26 mouse cellular contexts compared by ENCODE assay signal in the genomic region with DNA sequence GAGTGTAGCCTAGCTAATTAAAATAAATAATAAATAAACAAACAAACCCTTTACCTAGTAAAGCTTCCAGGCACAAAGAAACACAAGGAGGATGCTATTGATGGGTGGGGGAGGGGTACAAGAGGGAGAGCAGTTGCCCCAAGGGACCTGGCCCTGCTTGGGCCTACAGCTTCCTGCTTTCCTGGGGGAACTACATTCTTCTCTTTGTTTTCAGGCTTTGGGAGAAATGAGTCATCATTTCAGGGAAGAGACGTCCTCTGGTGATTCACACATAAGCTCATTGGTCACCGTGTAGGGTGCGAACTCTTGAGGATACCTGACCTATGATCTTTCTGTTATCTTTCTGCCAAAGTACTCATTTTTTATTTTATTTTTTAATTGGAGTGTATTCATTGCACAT. TPM values are rescaled to one million over a fixed set of nuclear protein-coding genes. Genes with fewer than 3 reads are reported as not detected.
DNase-seq lines count a peak whose midpoint lies in the region; ATAC-seq and TF ChIP-seq lines count a peak whose summit lies in the region.
"Had no signal": no experiment of that assay in that cellular context is flagged by ENCODE, and none has a peak within 500 bp of the region (broad histone marks: within the 10 kb centered on the region; RNA-seq: fewer than 3 reads in every experiment).

No protein-coding gene starts in this region.

- peaks cover 4% of the 10 kb centered on the region; the same call in 1 of the 2 replicates for H3K4me1 ChIP-seq in lung, postnatal 0 days (ENCODE audit: insufficient read depth, low read depth, low read length)
- 0 out of 2 replicates have a peak, but pooled peaks cover 3% of the 10 kb centered on the region for H3K4me1 ChIP-seq in stomach, postnatal 0 days (replicated peaks; ENCODE audit: control insufficient read depth, insufficient read depth)

- H3K4me3 ChIP-seq in lung, postnatal 0 days (ENCODE audit: low read depth, low read length): no peak overlapping the region
- no peak overlapping the region for H3K4me3 ChIP-seq in stomach, postnatal 0 days (ENCODE audit: low read depth, low read length)
- H3K4me3 ChIP-seq: embryonic facial prominence, embryonic 13.5 days; heart, embryonic 15.5 days; stomach, embryonic 15.5 days had no signal

- DNase-seq in adrenal gland, adult 2 months: peak; percentile 10
- DNase-seq in adrenal gland, adult 8-10 months: no peak
- DNase-seq in lung, postnatal 0 days (ENCODE audit: low spot score): peak; percentile 18
- no peak for DNase-seq in lung, postnatal 10 days
- peak; percentile 79 for DNase-seq in NIH3T3 (ENCODE audit: low read depth)
- no peak for DNase-seq in stomach, postnatal 0 days (ENCODE audit: low spot score)
- no peak for DNase-seq in left cerebral cortex, postnatal 10 days (ENCODE audit: extremely low spot score in 1 of 2, low spot score in 2 of 2)
- no peak for DNase-seq in yolk sac, embryonic 10.5 days (ENCODE audit: low spot score)
- DNase-seq: B cell, adult 2 months; cerebellum, postnatal 10 days; kidney, adult 8-10 months; kidney, postnatal 4 days; lung, adult 18-20 months; lung, postnatal 36 days; right cerebral cortex, postnatal 25 days; thymus, postnatal 14 days had no signal

- H3K27me3 ChIP-seq in lung, postnatal 0 days (replicated peaks; ENCODE audit: insufficient read depth, low read length): no peaks in the 10 kb centered on the region
- no peaks in the 10 kb centered on the region for H3K27me3 ChIP-seq in stomach, postnatal 0 days (ENCODE audit: control insufficient read depth, insufficient read depth, low read length)
- H3K27me3 ChIP-seq: heart, embryonic 15.5 days; stomach, embryonic 15.5 days had no signal

- no peaks in the 10 kb centered on the region for H3K9me3 ChIP-seq in lung, postnatal 0 days (ENCODE audit: low read length)
- no peaks in the 10 kb centered on the region for H3K9me3 ChIP-seq in stomach, postnatal 0 days (ENCODE audit: control insufficient read depth, low read length)
- H3K9me3 ChIP-seq: embryonic facial prominence, embryonic 13.5 days; heart, embryonic 15.5 days; stomach, embryonic 15.5 days had no signal

- H3K36me3 ChIP-seq in lung, postnatal 0 days (ENCODE audit: insufficient read depth, low read length): no peaks in the 10 kb centered on the region
- no peaks in the 10 kb centered on the region for H3K36me3 ChIP-seq in stomach, postnatal 0 days (ENCODE audit: control insufficient read depth, insufficient read depth, low read length)
- H3K36me3 ChIP-seq: embryonic facial prominence, embryonic 13.5 days; heart, embryonic 15.5 days; stomach, embryonic 15.5 days had no signal

- intact Hi-C loops in left cerebral cortex, postnatal 10 days (cut with DNase I): no loop called here

- no peak for TF ChIP-seq EP300 in lung, postnatal 0 days (IDR thresholded peaks at IDR 0.05)
- peak; percentile 30 for TF ChIP-seq EP300 in stomach, postnatal 0 days (optimal IDR thresholded peaks at IDR 0.05)

- no peak overlapping the region for H3K4me2 ChIP-seq in lung, postnatal 0 days (replicated peaks; ENCODE audit: low read depth, low read length)
- H3K4me2 ChIP-seq in stomach, postnatal 0 days (replicated peaks; ENCODE audit: low read depth): no peak overlapping the region
- H3K4me2 ChIP-seq: embryonic facial prominence, embryonic 13.5 days; heart, embryonic 15.5 days; liver, embryonic 11.5 days; stomach, embryonic 15.5 days had no signal

- TF ChIP-seq CTCF in lung, postnatal 0 days (IDR thresholded peaks at IDR 0.05): no peak
- no peak for TF ChIP-seq CTCF in stomach, postnatal 0 days (IDR thresholded peaks at IDR 0.05; ENCODE audit: low read depth)

- 54% methylated on average over 3 of the region's 3 CpGs for WGBS in lung, postnatal 0 days
- WGBS in stomach, postnatal 0 days: 39% methylated on average over 3 of the region's 3 CpGs

- no peak overlapping the region for H3K27ac ChIP-seq in lung, postnatal 0 days (ENCODE audit: low read length)
- no peak overlapping the region for H3K27ac ChIP-seq in stomach, postnatal 0 days (replicated peaks)
- H3K27ac ChIP-seq: embryonic facial prominence, embryonic 13.5 days; heart, embryonic 15.5 days; stomach, embryonic 15.5 days had no signal

- no peak for ATAC-seq in lung, postnatal 0 days
- peak; percentile 60 for ATAC-seq in stomach, postnatal 0 days (ENCODE audit: low FRiP score, low TSS enrichment)

- H3K9ac ChIP-seq in lung, postnatal 0 days (replicated peaks; ENCODE audit: low read depth): no peak overlapping the region
- H3K9ac ChIP-seq in stomach, postnatal 0 days (ENCODE audit: low read length): no peak overlapping the region
- H3K9ac ChIP-seq: embryonic facial prominence, embryonic 13.5 days; heart, embryonic 15.5 days; stomach, embryonic 15.5 days had no signal

RNA-seq across cellular contexts. Expression of gene Arntl2, which starts 2.3 kb away (rescaled TPM):
- 1 to 10 TPM; 1.6 TPM for total RNA-seq in adrenal gland, adult 2 months (2021)
- 6.1 and 8.9 TPM in 2 replicates for polyA plus RNA-seq in adrenal gland, adult 2 months (2012; rRNA removed)
- 1 to 10 TPM; 1.6 to 6.4 (median 3.4) TPM for total RNA-seq in adrenal gland, adult 8-10 months (2022)
- 0.81 and 0.85 TPM in 2 replicates for polyA plus RNA-seq in lung, postnatal 0 days (2015; fragmentation: Nextera tagmentation; extraction: Ambion mirVana)
- 3.8 and 4.7 TPM in 2 replicates for polyA plus RNA-seq in stomach, postnatal 0 days (2015; fragmentation: Nextera tagmentation; extraction: Ambion mirVana)
- total RNA-seq in left cerebral cortex, postnatal 10 days (2021): 10 to 100 TPM in 1 of 2 experiments, 1 to 10 TPM in 1; 7.1 to 11.5 TPM
- total RNA-seq: hematopoietic stem cell, adult 5-6 weeks had no signal

RNA-seq across cellular contexts. Expression of gene Smco2, which starts 56.4 kb away (rescaled TPM):
- not detected for total RNA-seq in adrenal gland, adult 2 months (2021)
- not detected in 2 replicates for polyA plus RNA-seq in adrenal gland, adult 2 months (2012; rRNA removed)
- not detected for total RNA-seq in adrenal gland, adult 8-10 months (2022)
- not detected in 2 replicates for polyA plus RNA-seq in lung, postnatal 0 days (2015; fragmentation: Nextera tagmentation; extraction: Ambion mirVana)
- not detected in 2 replicates for polyA plus RNA-seq in stomach, postnatal 0 days (2015; fragmentation: Nextera tagmentation; extraction: Ambion mirVana)
- not detected for total RNA-seq in left cerebral cortex, postnatal 10 days (2021)
- total RNA-seq: adrenal gland, adult 18-20 months; gastrocnemius, adult 8-10 months; hematopoietic stem cell, adult 5-6 weeks; layer of hippocampus, postnatal 10 days had no signal
- polyA plus RNA-seq: brain, embryonic 14.5 days; embryonic facial prominence, embryonic 13.5 days; limb, embryonic 11.5 days; liver, embryonic 11.5 days; stomach, embryonic 15.5 days had no signal

Comparison
In these comparisons a context has a peak if more than half of its experiments do, and no peak if none do; other contexts are left out.
1. DNase-seq: peak in adrenal gland, adult 2 months (single experiment), lung, postnatal 0 days (single experiment) and NIH3T3 (single experiment); none in adrenal gland, adult 8-10 months (single experiment), lung, postnatal 10 days (single experiment), stomach, postnatal 0 days (single experiment), left cerebral cortex, postnatal 10 days (0 of 2) and yolk sac, embryonic 10.5 days (single experiment).